Mouse (Mus musculus) liver (tissue): ENCODE data around the gene Gm8126.
"Not testable (repeated sequence)": the region's sequence is repeated elsewhere in the genome, so short reads cannot be mapped to it uniquely, and the experiment has no call there.

ENCODE experiments used
- DNase-seq: peaks from one replicate; pipeline ENCODE4 v3.0.0-alpha.2; 2020; ENCODE audit warnings: mixed read lengths

Gene Gm8126

DNA sequence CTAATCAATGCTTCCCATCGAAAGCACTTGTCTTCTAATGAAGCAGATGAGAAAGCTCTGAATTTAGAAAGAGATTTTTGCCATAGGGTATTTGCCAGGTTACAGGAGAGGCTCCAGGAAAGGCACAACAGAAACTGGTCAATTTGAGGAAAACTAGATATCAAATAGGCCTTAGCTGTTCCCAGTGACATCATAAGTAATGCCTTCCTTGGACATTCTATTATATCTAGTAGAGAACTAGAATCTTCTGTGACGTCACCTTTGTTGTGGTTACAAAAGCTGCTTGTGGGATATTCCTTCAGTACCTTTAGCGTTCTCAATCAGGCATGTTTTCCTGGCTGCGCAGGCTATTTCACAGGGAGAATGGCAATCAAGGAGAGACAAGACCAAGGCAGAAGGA is at the start of gene Gm8126:
Gene Gm8126, plus strand, starts transcription at position 301 of the 400 bp plus-strand sequence.
- not testable (repeated sequence) for DNase-seq

DNA sequence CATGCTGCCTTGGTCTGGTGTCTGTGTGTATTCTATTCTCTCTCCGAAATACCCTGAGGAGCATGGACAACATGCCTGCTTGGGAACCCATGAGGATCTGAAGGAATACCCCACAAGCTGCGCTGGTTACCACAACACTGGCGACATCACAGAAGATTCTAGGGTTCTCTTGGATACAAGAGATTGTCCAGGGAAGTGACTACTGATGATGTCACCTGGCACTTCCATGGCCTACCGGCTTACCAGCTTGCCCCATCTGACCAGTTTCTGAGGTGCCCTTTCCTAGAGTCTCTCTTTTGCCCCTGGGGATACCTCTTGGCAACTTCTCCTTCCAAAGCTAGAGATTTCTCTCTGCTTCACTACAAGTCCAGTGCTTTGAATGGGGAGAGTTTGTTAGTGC is 23.2 kb upstream of the Gm8126 start, which contains the start of gene Gm8122:
Gene Gm8122, minus strand, starts transcription at position 101 of the 400 bp plus-strand sequence.
- DNase-seq: not testable (repeated sequence)

DNA sequence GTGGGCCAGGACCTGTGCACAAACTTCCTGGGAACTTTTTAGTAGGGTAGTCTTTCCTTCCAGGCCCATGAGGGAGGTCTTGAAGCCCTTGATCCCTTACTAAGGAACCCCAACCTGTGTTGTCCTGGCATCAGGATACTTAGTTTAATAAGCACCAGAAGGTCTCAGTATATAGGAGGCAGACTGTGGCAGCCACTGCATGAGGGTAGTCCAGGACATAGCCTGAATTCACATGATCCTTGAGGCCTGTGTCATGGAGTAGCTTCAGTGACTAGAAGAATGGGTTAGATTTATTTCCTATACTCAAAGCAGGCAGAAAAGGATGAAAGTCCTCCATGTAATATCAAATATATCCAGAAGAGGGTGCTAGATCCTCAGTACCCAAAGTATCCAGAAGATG is 20.7 kb upstream of the Gm8126 start:
- DNase-seq: not testable (repeated sequence)

DNA sequence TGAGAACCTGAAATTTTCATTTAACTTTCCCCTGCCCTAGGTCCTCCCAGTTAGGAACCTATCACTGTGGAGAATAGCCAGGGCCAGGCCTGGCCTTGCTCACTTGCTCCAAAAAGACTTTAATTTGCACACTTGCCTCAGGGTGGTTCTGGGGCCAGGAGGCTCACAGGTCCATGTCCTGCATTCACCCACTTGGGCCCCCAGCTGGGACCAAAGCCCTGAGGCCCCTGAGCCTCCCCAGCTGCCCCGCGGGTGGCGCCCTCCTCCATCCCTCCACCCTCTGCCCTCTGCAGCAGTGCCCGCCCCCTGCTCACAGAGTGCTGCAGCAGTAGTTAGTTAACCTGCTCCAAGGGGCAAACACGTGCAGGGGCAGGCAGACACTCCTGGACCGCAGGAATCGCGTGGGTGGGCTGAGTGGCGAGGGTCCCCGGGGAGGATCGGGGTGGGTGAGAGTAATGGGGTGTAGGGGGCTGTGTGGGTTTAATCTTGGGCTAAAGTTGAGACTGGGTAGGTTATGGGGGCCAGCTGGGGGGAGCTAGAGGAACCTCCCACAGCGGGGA is 8.8 kb upstream of the Gm8126 start:
- DNase-seq: not testable (repeated sequence)

DNA sequence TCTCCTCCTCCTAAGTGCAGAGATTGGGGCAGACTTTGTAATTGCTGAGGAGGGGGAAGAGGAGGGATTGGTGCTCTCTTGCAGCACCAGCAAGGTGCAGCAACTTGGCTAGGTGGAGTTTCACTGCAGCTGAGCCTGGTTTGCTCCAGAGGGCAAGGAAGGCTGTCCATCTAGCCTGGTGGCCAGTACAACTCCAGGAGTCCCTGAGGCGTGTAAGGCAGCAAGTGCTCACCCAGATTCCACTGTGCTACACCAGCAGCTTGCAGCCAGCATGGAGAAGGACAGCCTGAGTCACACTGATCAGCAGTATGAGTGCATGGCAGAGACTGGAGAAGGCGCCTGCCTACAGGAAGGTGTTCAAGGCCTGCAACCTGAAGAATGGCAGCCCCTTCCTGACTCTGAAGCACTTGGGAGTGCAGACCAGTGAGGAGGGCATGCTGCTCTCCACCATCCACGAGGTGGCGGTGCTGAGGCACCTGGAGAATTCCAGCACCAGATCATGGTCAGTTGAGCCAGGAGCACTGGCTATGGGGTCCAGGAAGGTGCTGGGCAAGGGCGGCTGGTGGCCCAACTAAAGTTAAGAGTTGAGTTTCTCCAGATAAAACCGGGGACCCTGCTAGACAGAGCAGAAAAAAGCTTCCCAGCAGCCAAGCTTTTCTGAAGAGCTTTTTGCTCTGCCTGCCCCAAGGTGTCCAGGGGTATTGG is 7.7 kb upstream of the Gm8126 start:
- DNase-seq: not testable (repeated sequence)

DNA sequence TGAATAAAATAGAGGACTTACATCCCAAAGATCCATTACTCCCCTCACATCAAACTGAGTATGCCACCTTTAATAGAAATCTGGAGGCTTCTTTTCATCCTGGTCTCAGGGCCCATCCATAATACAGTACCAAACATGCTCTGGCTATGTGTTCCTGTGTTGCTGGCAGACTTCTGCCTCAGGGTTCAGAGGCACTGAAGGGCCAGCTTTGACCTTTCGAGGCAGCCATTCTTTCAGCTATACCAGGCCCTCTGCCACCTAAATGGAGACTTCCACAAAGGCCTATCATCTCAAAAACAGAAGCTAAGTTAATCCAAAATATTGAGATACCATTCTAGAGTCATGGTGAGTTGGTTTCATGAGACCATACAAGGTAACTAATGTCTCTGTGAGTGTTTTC is 1.9 kb upstream of the Gm8126 start:
- not testable (repeated sequence) for DNase-seq

DNA sequence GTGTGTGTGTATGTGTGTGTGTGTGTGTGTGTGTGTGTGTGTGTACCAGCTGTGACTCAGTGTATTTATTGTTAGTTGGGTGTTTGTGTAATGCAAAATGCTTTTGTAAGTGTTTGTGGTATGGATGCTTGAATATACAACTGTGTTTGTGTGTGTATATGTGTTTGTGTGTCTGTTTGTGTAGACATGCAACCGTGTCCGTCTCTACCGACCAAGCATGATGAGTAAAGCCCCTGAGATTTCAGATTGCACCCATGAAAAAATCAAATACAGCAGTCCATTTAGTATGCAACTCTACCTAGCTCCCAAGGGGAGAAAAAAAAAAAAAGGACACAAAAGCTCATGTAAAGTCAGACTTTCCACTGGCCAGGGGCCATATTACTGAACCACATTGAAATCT is 5.0 kb downstream of the Gm8126 start:
- DNase-seq: not testable (repeated sequence)

DNA sequence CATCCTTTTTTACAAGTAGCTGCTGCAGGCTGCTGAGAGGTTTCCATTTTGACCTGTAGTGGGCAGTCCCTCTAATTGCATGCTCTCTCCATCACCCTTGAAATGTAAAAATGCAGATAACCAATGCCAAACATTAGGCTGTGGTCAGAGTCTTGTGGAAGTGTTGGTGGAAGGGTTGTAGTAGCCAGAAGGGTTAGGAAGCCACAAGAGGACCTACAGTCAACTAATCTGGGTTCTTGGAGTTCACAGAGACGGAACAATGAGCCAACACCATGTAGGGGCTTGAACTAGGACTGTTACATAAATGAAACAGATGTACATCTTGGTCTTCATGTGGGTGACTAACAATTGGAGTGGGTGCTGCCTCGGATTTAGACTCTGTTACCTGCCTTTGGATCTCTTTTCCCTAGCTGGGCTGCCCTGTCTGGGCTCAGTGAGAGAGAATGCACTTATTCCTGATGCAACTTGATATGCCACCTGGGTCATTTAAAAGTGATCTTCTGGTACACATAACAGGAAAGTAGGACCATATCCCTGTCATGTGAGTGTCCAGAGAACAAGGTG is 10.2 kb downstream of the Gm8126 start:
- DNase-seq: not testable (repeated sequence)

DNA sequence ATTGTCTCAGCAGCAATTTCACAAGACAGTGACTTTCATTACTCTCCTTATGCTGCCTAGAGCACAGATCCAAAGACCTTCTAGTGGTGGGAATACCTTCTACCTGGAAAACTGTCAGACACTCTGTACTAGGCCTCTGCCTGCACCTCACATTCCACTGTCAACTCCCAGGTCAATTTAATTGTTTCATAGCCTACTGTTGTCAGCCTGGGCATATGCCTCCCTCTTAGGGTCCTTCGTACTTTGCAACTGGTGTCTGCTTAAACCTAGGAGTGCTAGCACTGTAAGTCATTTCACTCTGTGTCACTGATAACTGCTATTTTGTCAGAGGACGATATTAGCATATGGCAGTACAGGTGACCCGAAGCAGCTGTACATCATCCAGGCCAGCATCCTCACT is 10.8 kb downstream of the Gm8126 start:
- not testable (repeated sequence) for DNase-seq

DNA sequence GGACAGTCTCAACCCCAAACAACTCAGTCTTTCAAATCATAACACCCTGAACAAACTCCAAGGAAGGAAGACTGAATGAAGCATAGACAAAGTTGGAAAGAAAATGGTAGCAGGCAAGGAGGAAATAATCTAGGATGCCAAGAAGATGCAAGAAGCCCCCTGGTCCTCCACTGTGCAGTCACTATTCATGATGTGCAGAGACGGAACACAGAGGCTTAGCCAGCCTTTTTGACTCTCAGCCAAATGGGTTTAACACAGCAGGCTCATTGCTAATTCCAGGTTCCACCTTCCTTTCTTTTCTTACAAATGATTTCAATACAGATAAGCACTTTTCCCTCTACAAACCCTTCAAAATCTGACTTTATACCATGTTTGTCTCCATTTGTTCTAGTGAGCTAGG is 14.7 kb downstream of the Gm8126 start:
- DNase-seq: not testable (repeated sequence)

DNA sequence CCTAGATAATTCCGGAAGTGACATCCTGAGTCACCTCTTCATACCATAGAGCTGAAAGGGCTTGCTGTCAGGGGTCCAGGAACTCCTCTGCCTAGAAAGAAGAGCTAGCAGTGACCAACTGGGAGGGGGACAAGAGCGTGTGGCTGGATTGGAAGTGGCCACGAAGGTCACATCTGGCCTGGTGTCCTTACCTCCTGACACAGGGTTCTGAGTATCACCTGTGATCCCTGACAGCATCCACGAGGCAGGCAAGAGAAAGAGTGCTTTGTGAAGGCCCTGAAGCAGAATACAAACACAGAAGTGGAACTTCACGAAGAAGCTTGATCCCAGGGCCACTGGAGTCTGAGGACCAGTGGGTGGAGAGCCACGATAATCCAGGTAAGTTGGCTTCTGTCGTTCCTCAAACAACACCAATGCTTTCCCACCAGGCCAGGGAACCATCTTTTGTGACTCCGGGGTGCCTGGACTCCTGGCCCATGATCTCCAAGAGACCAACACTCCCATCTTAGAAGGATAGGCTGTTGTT is 16.6 kb downstream of the Gm8126 start, which contains the start of gene Gm9732:
Gene Gm9732, plus strand, starts transcription at position 51 of the 526 bp plus-strand sequence.
- DNase-seq: not testable (repeated sequence)

DNA sequence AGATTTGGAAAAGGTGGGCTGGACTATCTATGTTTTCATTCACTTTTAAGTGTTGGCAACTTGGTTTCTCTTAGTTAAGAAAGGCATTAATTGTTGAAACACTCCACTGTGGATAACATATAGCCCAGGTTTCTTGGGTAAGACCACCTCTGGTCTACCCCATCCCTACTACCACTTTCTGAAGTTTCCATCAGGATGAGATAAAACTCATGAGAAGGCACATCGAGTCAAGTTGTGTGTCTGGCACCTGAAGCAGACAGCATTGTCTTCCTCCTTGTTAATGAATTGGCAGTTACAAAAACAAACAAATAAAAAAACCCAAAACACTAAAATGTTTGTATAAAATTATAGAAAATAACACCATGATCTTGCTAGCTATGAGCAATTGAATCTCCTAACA is 17.3 kb downstream of the Gm8126 start:
- not testable (repeated sequence) for DNase-seq

DNA sequence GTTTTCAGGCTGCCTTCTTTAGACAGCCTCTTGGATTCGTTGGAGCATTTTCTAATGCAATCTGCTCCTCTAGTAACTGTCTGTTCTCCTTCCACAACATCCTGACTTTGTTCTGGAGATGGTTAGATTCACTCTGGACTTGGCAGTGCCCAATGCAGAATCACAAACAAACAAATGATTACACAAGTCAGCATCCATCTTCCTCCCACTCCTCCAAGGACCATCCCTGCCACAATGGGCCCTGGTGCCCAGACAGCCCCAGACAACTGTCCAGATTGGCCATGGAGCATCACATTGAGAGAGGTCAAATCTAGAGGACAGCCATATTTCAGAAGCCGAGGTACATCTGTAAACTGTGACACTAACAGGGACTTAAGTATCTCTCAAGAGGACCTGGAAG is 19.0 kb downstream of the Gm8126 start:
- DNase-seq: not testable (repeated sequence)

DNA sequence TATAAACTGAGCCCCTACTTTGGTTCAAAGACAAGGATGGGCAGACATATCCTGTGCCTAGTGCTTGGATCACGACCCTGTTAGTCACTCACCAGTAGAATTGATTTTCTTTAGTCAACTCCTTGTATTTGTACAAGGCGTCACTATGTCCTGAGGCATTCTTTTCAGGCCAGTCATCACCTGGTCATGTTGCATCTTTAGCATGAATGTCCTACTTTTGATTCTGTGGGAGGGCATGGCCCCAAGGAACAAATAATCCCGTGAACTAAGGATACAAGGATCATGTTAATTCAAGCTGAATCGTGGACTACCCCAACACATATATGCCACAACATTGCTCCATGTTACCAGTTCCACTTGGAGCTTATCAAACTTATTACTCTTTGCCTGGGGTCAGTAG is 19.7 kb downstream of the Gm8126 start:
- not testable (repeated sequence) for DNase-seq

DNA sequence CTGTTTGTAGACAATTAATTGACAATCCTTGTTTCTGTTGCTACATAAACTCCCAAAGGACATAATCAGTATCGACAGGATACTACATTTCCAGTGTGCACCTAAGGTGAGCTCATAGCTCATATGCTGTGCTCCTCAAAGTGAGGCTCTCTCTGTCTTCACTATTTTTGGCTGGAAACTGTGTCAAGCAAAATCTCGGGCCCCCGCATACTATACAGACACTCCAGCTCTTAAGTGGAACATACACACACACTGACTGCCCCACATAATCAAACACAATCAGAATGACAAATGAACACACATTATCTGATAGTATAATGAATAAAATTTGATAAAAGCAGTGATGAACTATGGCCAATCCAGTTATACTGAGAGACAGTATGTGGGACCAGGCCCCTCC is 20.2 kb downstream of the Gm8126 start:
- not testable (repeated sequence) for DNase-seq

DNA sequence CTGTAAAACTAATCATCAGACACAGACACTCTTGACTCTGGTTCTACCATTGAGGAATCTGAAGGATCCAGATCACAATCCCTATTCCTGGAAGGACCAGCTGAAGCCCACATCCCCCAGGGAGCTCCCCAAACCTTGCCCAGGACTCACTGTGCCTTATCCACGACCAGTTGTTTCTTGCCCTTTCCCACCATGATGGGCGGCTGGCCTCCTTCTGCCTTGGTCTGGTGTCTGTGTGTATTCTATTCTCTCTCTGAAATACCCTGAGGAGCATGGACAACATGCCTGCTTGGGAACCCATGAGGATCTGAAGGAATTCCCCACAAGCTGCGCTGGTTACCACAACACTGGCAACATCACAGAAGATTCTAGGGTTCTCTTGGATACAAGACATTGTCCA is 35.1 kb downstream of the Gm8126 start, which contains the start of gene Gm8127:
Gene Gm8127, minus strand, starts transcription at position 330 of the 400 bp plus-strand sequence.
- DNase-seq: not testable (repeated sequence)
